Mouse (Mus musculus) midbrain, embryonic 12.5 days (tissue): ENCODE measurements around the gene Cacnb4. TPM values are rescaled to one million over a fixed set of nuclear protein-coding genes. Genes with fewer than 3 reads are reported as not detected.

ENCODE experiments used
- ATAC-seq: fragments of 200-750 bp; cut with Nextera tagmentation; 2 replicates; pipeline ENCODE4 v1.8.0; 2017; ENCODE audit warnings: low read depth, moderate TSS enrichment, moderate library complexity; ENCODE audit not compliant: low FRiP score
- H3K27ac ChIP-seq: fragments of 300-500 bp; sonication (generic); replicated peaks from 2 replicates; pipeline ENCODE4 v1.5.1; 2016; ENCODE audit warnings: mild to moderate bottlenecking
- H3K27me3 ChIP-seq: fragments of 300-500 bp; sonication (generic); 2 replicates; pipeline ENCODE4 v1.6.1; 2016; ENCODE audit warnings: mild to moderate bottlenecking
- H3K36me3 ChIP-seq: fragments of 300-500 bp; sonication (generic); 2 replicates; pipeline ENCODE4 v1.6.1; 2016
- H3K4me1 ChIP-seq: fragments of 300-500 bp; sonication (generic); 2 replicates; pipeline ENCODE4 v1.6.1; 2016
- H3K4me2 ChIP-seq: fragments of 300-500 bp; sonication (generic); replicated peaks from 2 replicates; pipeline ENCODE4 v1.6.1; 2016; ENCODE audit warnings: mild to moderate bottlenecking, moderate library complexity
- H3K4me3 ChIP-seq: fragments of 300-500 bp; sonication (generic); 2 replicates; pipeline ENCODE4 v1.5.1; 2016; ENCODE audit warnings: mild to moderate bottlenecking
- H3K9ac ChIP-seq: fragments of 300-500 bp; sonication (generic); replicated peaks from 2 replicates; pipeline ENCODE4 v1.6.1; 2016; ENCODE audit warnings: mild to moderate bottlenecking, moderate library complexity
- H3K9me3 ChIP-seq: fragments of 300-500 bp; sonication (generic); 2 replicates; pipeline ENCODE4 v1.6.1; 2016; ENCODE audit warnings: mild to moderate bottlenecking
- WGBS: fragments of 180-500 bp; shearing (Covaris S2); methylation state at CpG from one replicate; pipeline ENCODE4 v1.1.7; 2016; 5-methylcytosine and 5-hydroxymethylcytosine counted together
- polyA plus RNA-seq: library from polyadenylated mRNA; unstranded; fragments of >200 nt; fragmentation: Nextera tagmentation; extraction: Ambion mirVana; gene quantifications from 2 replicates; pipeline ENCODE4 v1.2.1, GENCODE M21; 2016

The Cacnb4 gene
- polyA plus RNA-seq, 1 experiment from 2014 or later = 5.0 TPM

- 0 out of 2 replicates have a peak, but pooled peaks cover 5% of the 10 kb centered on the region for H3K4me1 ChIP-seq
- H3K9me3 ChIP-seq = no peaks in the 10 kb centered on the region
- WGBS = 41% methylated on average over 5 of the region's 5 CpGs
- H3K27me3 ChIP-seq = no peaks in the 10 kb centered on the region
- no peaks in the 10 kb centered on the region for H3K36me3 ChIP-seq
- no peak overlapping the region for H3K9ac ChIP-seq
- ATAC-seq = no peak
- no peak overlapping the region for H3K4me2 ChIP-seq
- H3K27ac ChIP-seq = no peak overlapping the region
- H3K4me3 ChIP-seq = no peak overlapping the region
These were observed 234.5 kb downstream of the Cacnb4 start for GRCm38 (mm10) chr2:52442125-52442524.

GRCm38 (mm10) chr2:52440420-52441015, 236.1 kb downstream of the Cacnb4 start:
- Histone ChIP-seq H3K27me3 (no peaks in the 10 kb centered on the region), H3K4me3 (no peak overlapping the region), H3K36me3 (no peaks in the 10 kb centered on the region), H3K9me3 (no peaks in the 10 kb centered on the region), H3K9ac (no peak overlapping the region), H3K4me2 (no peak overlapping the region), H3K27ac (no peak overlapping the region), H3K4me1 (0 out of 2 replicates have a peak, but pooled peaks cover 5% of the 10 kb centered on the region)
- 85% methylated on average over 4 of the region's 4 CpGs for WGBS
- no peak for ATAC-seq

- Histone ChIP-seq H3K4me1 (0 out of 2 replicates have a peak, but pooled peaks cover 5% of the 10 kb centered on the region), H3K9me3 (no peaks in the 10 kb centered on the region), H3K4me3 (no peak overlapping the region), H3K36me3 (no peaks in the 10 kb centered on the region), H3K4me2 (no peak overlapping the region), H3K27ac (no peak overlapping the region), H3K9ac (no peak overlapping the region), H3K27me3 (no peaks in the 10 kb centered on the region)
- ATAC-seq = no peak
- 90% methylated on average over 4 of the region's 4 CpGs for WGBS
These were observed 238.2 kb downstream of the Cacnb4 start for GRCm38 (mm10) chr2:52438437-52438836.

GRCm38 (mm10) chr2:52438013-52438412, 238.6 kb downstream of the Cacnb4 start:
- Histone ChIP-seq H3K27ac (no peak overlapping the region), H3K27me3 (no peaks in the 10 kb centered on the region), H3K4me1 (0 out of 2 replicates have a peak, but pooled peaks cover 5% of the 10 kb centered on the region), H3K9me3 (no peaks in the 10 kb centered on the region), H3K9ac (no peak overlapping the region), H3K4me2 (no peak overlapping the region), H3K4me3 (no peak overlapping the region), H3K36me3 (no peaks in the 10 kb centered on the region)
- 76% methylated on average over 6 of the region's 6 CpGs for WGBS
- ATAC-seq = no peak

GRCm38 (mm10) chr2:52435919-52436632, 240.6 kb downstream of the Cacnb4 start:
- Histone ChIP-seq H3K27ac (no peak overlapping the region), H3K4me2 (no peak overlapping the region), H3K4me3 (no peak overlapping the region), H3K4me1 (no peaks in the 10 kb centered on the region), H3K36me3 (no peaks in the 10 kb centered on the region), H3K9ac (no peak overlapping the region), H3K27me3 (no peaks in the 10 kb centered on the region), H3K9me3 (no peaks in the 10 kb centered on the region)
- ATAC-seq = no peak
- 80% methylated on average over 14 of the region's 14 CpGs for WGBS

- H3K4me1 ChIP-seq = no peaks in the 10 kb centered on the region
- no peak overlapping the region for H3K27ac ChIP-seq
- H3K4me2 ChIP-seq = no peak overlapping the region
- ATAC-seq = no peak
- no peaks in the 10 kb centered on the region for H3K9me3 ChIP-seq
- H3K36me3 ChIP-seq = no peaks in the 10 kb centered on the region
- H3K9ac ChIP-seq = no peak overlapping the region
- 65% methylated on average over 7 of the region's 7 CpGs for WGBS
- H3K27me3 ChIP-seq = no peaks in the 10 kb centered on the region
- H3K4me3 ChIP-seq = no peak overlapping the region
These were observed 243.3 kb downstream of the Cacnb4 start for GRCm38 (mm10) chr2:52433365-52433764.

- H3K9ac ChIP-seq = no peak overlapping the region
- no peaks in the 10 kb centered on the region for H3K9me3 ChIP-seq
- no peak overlapping the region for H3K27ac ChIP-seq
- WGBS = 85% methylated on average over 3 of the region's 3 CpGs
- no peaks in the 10 kb centered on the region for H3K36me3 ChIP-seq
- no peak overlapping the region for H3K4me2 ChIP-seq
- H3K4me1 ChIP-seq = peaks cover 12% of the 10 kb centered on the region
- ATAC-seq = no peak
- no peak overlapping the region for H3K4me3 ChIP-seq
- no peaks in the 10 kb centered on the region for H3K27me3 ChIP-seq
These were observed 249.2 kb downstream of the Cacnb4 start for GRCm38 (mm10) chr2:52427383-52427782.

- H3K4me3 ChIP-seq = no peak overlapping the region
- no peak overlapping the region for H3K9ac ChIP-seq
- H3K9me3 ChIP-seq = no peaks in the 10 kb centered on the region
- H3K36me3 ChIP-seq = no peaks in the 10 kb centered on the region
- H3K27ac ChIP-seq = no peak overlapping the region
- H3K4me2 ChIP-seq = no peak overlapping the region
- H3K4me1 ChIP-seq = peaks cover 23% of the 10 kb centered on the region
- 90% methylated on average over 3 of the region's 3 CpGs for WGBS
- no peak for ATAC-seq
- no peaks in the 10 kb centered on the region for H3K27me3 ChIP-seq
These were observed 250.6 kb downstream of the Cacnb4 start for GRCm38 (mm10) chr2:52426041-52426440.

- Histone ChIP-seq H3K9me3 (no peaks in the 10 kb centered on the region), H3K4me2 (peak overlapping the region; percentile 69), H3K27ac (no peak overlapping the region), H3K27me3 (no peaks in the 10 kb centered on the region), H3K4me1 (peaks cover 23% of the 10 kb centered on the region), H3K36me3 (no peaks in the 10 kb centered on the region), H3K4me3 (peak overlapping the region; percentile 95), H3K9ac (peak overlapping the region; percentile 58)
- no peak for ATAC-seq
- 27% methylated on average over 10 of the region's 10 CpGs for WGBS
These were observed 251.2 kb downstream of the Cacnb4 start for GRCm38 (mm10) chr2:52425523-52425795.

- Histone ChIP-seq H3K27me3 (no peaks in the 10 kb centered on the region), H3K9ac (peak within 1 kb of the TSS; percentile 91), H3K27ac (peak within 1 kb of the TSS; percentile 88), H3K4me2 (peak within 1 kb of the TSS; percentile 69), H3K36me3 (no peaks in the 10 kb centered on the region), H3K9me3 (no peaks in the 10 kb centered on the region), H3K4me1 (peaks cover 23% of the 10 kb centered on the region), H3K4me3 (peak within 1 kb of the TSS; percentile 95)
- WGBS = under 1% methylated on average over 55 of the region's 57 CpGs
- peak; percentile 96 for ATAC-seq
These were observed 251.7 kb downstream of the Cacnb4 start, which contains the start of gene Arl5a for GRCm38 (mm10) chr2:52424747-52425522. Gene Arl5a (minus strand): TSS chr2:52424901.

GRCm38 (mm10) chr2:52424248-52424728, 252.3 kb downstream of the Cacnb4 start:
- Histone ChIP-seq H3K9me3 (no peaks in the 10 kb centered on the region), H3K27me3 (no peaks in the 10 kb centered on the region), H3K4me3 (peak overlapping the region; percentile 95), H3K4me1 (peaks cover 23% of the 10 kb centered on the region), H3K9ac (peak overlapping the region; percentile 91), H3K36me3 (no peaks in the 10 kb centered on the region), H3K4me2 (peak overlapping the region; percentile 69), H3K27ac (peak overlapping the region; percentile 88)
- peak; percentile 92 for ATAC-seq
- 0% methylated on average over 36 of the region's 42 CpGs for WGBS
